Mouse (Mus musculus): Measurements from ENCODE around the gene Btnl10.

DNA sequence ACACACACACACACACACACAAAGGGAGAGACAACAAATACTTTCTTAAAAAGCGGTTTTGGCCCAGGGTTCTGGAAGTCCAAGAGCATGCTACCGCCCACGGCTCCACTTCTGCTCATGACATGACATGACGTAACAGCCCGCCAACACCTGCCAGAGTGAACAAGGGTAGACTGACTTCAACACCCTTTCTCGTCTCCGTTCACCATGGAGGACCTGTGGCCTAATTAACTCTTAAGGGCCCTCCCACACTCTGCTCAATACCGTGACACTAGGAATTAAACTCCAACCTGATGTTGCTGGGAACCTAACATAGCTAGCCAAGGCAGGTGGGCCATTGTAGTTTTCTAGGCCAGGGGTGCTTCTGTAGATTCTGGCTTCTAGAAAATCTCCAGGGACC, 51.3 kb downstream of the Btnl10 start:
- TF ChIP-seq POLR2A (IDR thresholded peaks at IDR 0.05; ENCODE audit: insufficient read depth, low read length): no peak
- TF ChIP-seq CTCF (IDR thresholded peaks at IDR 0.05; ENCODE audit: low read depth, low read length): no peak
